Mouse (Mus musculus): ENCODE results near the gene Fam78a. TPM values are rescaled to one million over a fixed set of nuclear protein-coding genes. Genes with fewer than 3 reads are reported as not detected.

Gene Fam78a
- polyA plus RNA-seq, 1 experiment from 2014 or later, result 1.9 TPM

GRCm38 (mm10) chr2:32094001-32094707, 9.5 kb upstream of the Fam78a start:
- WGBS, result 87% methylated on average over 7 of the region's 7 CpGs
- Histone ChIP-seq H3K27ac (replicated peaks; ENCODE audit: low read depth, low read length) (no peak overlapping the region), H3K4me3 (ENCODE audit: low read depth, low read length) (no peak overlapping the region), H3K36me3 (replicated peaks; ENCODE audit: control insufficient read depth, insufficient read depth, low read depth, low read length) (no peaks in the 10 kb centered on the region), H3K9me3 (replicated peaks; ENCODE audit: control insufficient read depth, low read length) (no peaks in the 10 kb centered on the region), H3K4me2 (ENCODE audit: low read depth, low read length) (no peak overlapping the region), H3K9ac (replicated peaks; ENCODE audit: low read length) (no peak overlapping the region), H3K4me1 (ENCODE audit: control insufficient read depth, insufficient read depth, low read length) (no peaks in the 10 kb centered on the region), H3K27me3 (ENCODE audit: control insufficient read depth, insufficient read depth, low read length) (peaks cover 1% of the 10 kb centered on the region)
- DNase-seq (ENCODE audit: low spot score) (no peak), ATAC-seq (replicated peaks; ENCODE audit: insufficient number of reproducible peaks, low FRiP score, low TSS enrichment, low read depth) (no peak)

GRCm38 (mm10) chr2:32091956-32092355, 7.3 kb upstream of the Fam78a start:
- Histone ChIP-seq H3K9me3 (replicated peaks; ENCODE audit: control insufficient read depth, low read length) (no peaks in the 10 kb centered on the region), H3K27ac (replicated peaks; ENCODE audit: low read depth, low read length) (no peak overlapping the region), H3K36me3 (replicated peaks; ENCODE audit: control insufficient read depth, insufficient read depth, low read depth, low read length) (no peaks in the 10 kb centered on the region), H3K9ac (replicated peaks; ENCODE audit: low read length) (no peak overlapping the region), H3K27me3 (ENCODE audit: control insufficient read depth, insufficient read depth, low read length) (peaks cover 13% of the 10 kb centered on the region), H3K4me2 (ENCODE audit: low read depth, low read length) (no peak overlapping the region), H3K4me3 (ENCODE audit: low read depth, low read length) (no peak overlapping the region), H3K4me1 (ENCODE audit: control insufficient read depth, insufficient read depth, low read length) (peaks cover 4% of the 10 kb centered on the region; the same call in 1 of the 2 replicates)
- DNase-seq (ENCODE audit: low spot score) (no peak), ATAC-seq (replicated peaks; ENCODE audit: insufficient number of reproducible peaks, low FRiP score, low TSS enrichment, low read depth) (no peak)
- WGBS, result 72% methylated on average over 3 of the region's 3 CpGs

GRCm38 (mm10) chr2:32090145-32090544, 5.5 kb upstream of the Fam78a start:
- no peak for ATAC-seq (replicated peaks; ENCODE audit: insufficient number of reproducible peaks, low FRiP score, low TSS enrichment, low read depth)
- DNase-seq (ENCODE audit: low spot score), result no peak
- no peaks in the 10 kb centered on the region for H3K36me3 ChIP-seq (replicated peaks; ENCODE audit: control insufficient read depth, insufficient read depth, low read depth, low read length)
- H3K9ac ChIP-seq (replicated peaks; ENCODE audit: low read length), result no peak overlapping the region
- 62% methylated on average over 2 of the region's 2 CpGs for WGBS
- H3K27me3 ChIP-seq (ENCODE audit: control insufficient read depth, insufficient read depth, low read length), result peaks cover 19% of the 10 kb centered on the region
- no peak overlapping the region for H3K4me2 ChIP-seq (ENCODE audit: low read depth, low read length)
- H3K4me1 ChIP-seq (ENCODE audit: control insufficient read depth, insufficient read depth, low read length), result peaks cover 4% of the 10 kb centered on the region; the same call in 1 of the 2 replicates
- H3K9me3 ChIP-seq (replicated peaks; ENCODE audit: control insufficient read depth, low read length), result no peaks in the 10 kb centered on the region
- no peak overlapping the region for H3K27ac ChIP-seq (replicated peaks; ENCODE audit: low read depth, low read length)
- H3K4me3 ChIP-seq (ENCODE audit: low read depth, low read length), result no peak overlapping the region

GRCm38 (mm10) chr2:32089606-32090005, 4.9 kb upstream of the Fam78a start:
- no peak overlapping the region for H3K27ac ChIP-seq (replicated peaks; ENCODE audit: low read depth, low read length)
- DNase-seq (ENCODE audit: low spot score) (no peak), ATAC-seq (replicated peaks; ENCODE audit: insufficient number of reproducible peaks, low FRiP score, low TSS enrichment, low read depth) (no peak)
- no peaks in the 10 kb centered on the region for H3K36me3 ChIP-seq (replicated peaks; ENCODE audit: control insufficient read depth, insufficient read depth, low read depth, low read length)
- peaks cover 20% of the 10 kb centered on the region for H3K27me3 ChIP-seq (ENCODE audit: control insufficient read depth, insufficient read depth, low read length)
- WGBS, result 60% methylated on average over 3 of the region's 3 CpGs
- H3K4me2 ChIP-seq (ENCODE audit: low read depth, low read length), result no peak overlapping the region
- no peak overlapping the region for H3K4me3 ChIP-seq (ENCODE audit: low read depth, low read length)
- H3K9ac ChIP-seq (replicated peaks; ENCODE audit: low read length), result no peak overlapping the region
- peaks cover 4% of the 10 kb centered on the region; the same call in 1 of the 2 replicates for H3K4me1 ChIP-seq (ENCODE audit: control insufficient read depth, insufficient read depth, low read length)
- H3K9me3 ChIP-seq (replicated peaks; ENCODE audit: control insufficient read depth, low read length), result no peaks in the 10 kb centered on the region

- peak overlapping the region; percentile 26 for H3K4me3 ChIP-seq (ENCODE audit: low read depth, low read length)
Observed at GRCm38 (mm10) chr2:32088372-32088981, 3.8 kb upstream of the Fam78a start.

GRCm38 (mm10) chr2:32087606-32088005, 2.9 kb upstream of the Fam78a start:
- Histone ChIP-seq H3K9me3 (replicated peaks; ENCODE audit: control insufficient read depth, low read length) (no peaks in the 10 kb centered on the region), H3K27me3 (ENCODE audit: control insufficient read depth, insufficient read depth, low read length) (peaks cover 38% of the 10 kb centered on the region), H3K36me3 (replicated peaks; ENCODE audit: control insufficient read depth, insufficient read depth, low read depth, low read length) (no peaks in the 10 kb centered on the region), H3K4me2 (ENCODE audit: low read depth, low read length) (no peak overlapping the region), H3K4me3 (ENCODE audit: low read depth, low read length) (no peak overlapping the region), H3K27ac (replicated peaks; ENCODE audit: low read depth, low read length) (no peak overlapping the region), H3K9ac (replicated peaks; ENCODE audit: low read length) (no peak overlapping the region), H3K4me1 (ENCODE audit: control insufficient read depth, insufficient read depth, low read length) (peaks cover 15% of the 10 kb centered on the region)
- no peak for ATAC-seq (replicated peaks; ENCODE audit: insufficient number of reproducible peaks, low FRiP score, low TSS enrichment, low read depth)
- 72% methylated on average over 4 of the region's 4 CpGs for WGBS
- DNase-seq (ENCODE audit: low spot score), result no peak

More at GRCm38 (mm10) chr2:32088372-32088981, 3.8 kb upstream of the Fam78a start:
- H3K4me1 ChIP-seq (ENCODE audit: control insufficient read depth, insufficient read depth, low read length), result peaks cover 12% of the 10 kb centered on the region
- no peaks in the 10 kb centered on the region for H3K36me3 ChIP-seq (replicated peaks; ENCODE audit: control insufficient read depth, insufficient read depth, low read depth, low read length)
- no peak overlapping the region for H3K27ac ChIP-seq (replicated peaks; ENCODE audit: low read depth, low read length)
- DNase-seq (ENCODE audit: low spot score), result peak; percentile 78
- 7% methylated on average over 35 of the region's 35 CpGs for WGBS
- ATAC-seq (replicated peaks; ENCODE audit: insufficient number of reproducible peaks, low FRiP score, low TSS enrichment, low read depth), result no peak
- peak overlapping the region; percentile 54 for H3K4me2 ChIP-seq (ENCODE audit: low read depth, low read length)
- H3K27me3 ChIP-seq (ENCODE audit: control insufficient read depth, insufficient read depth, low read length), result peaks cover 30% of the 10 kb centered on the region
- H3K9ac ChIP-seq (replicated peaks; ENCODE audit: low read length), result no peak overlapping the region; the same call in 1 of the 2 replicates
- H3K9me3 ChIP-seq (replicated peaks; ENCODE audit: control insufficient read depth, low read length), result no peaks in the 10 kb centered on the region

GRCm38 (mm10) chr2:32085231-32085630, 574 bp upstream of the Fam78a start:
- Histone ChIP-seq H3K4me1 (ENCODE audit: control insufficient read depth, insufficient read depth, low read length) (peaks cover 15% of the 10 kb centered on the region), H3K9me3 (replicated peaks; ENCODE audit: control insufficient read depth, low read length) (no peaks in the 10 kb centered on the region), H3K27ac (replicated peaks; ENCODE audit: low read depth, low read length) (no peak overlapping the region), H3K4me2 (ENCODE audit: low read depth, low read length) (no peak overlapping the region), H3K27me3 (ENCODE audit: control insufficient read depth, insufficient read depth, low read length) (peaks cover 47% of the 10 kb centered on the region), H3K4me3 (ENCODE audit: low read depth, low read length) (no peak overlapping the region), H3K9ac (replicated peaks; ENCODE audit: low read length) (no peak overlapping the region), H3K36me3 (replicated peaks; ENCODE audit: control insufficient read depth, insufficient read depth, low read depth, low read length) (no peaks in the 10 kb centered on the region)
- DNase-seq (ENCODE audit: low spot score), result no peak
- 73% methylated on average over 2 of the region's 2 CpGs for WGBS
- no peak for ATAC-seq (replicated peaks; ENCODE audit: insufficient number of reproducible peaks, low FRiP score, low TSS enrichment, low read depth)

- 23% methylated on average over 2 of the region's 2 CpGs for WGBS
- peak overlapping the region; percentile 68 for H3K4me3 ChIP-seq (ENCODE audit: low read depth, low read length)
- peaks cover 47% of the 10 kb centered on the region for H3K27me3 ChIP-seq (ENCODE audit: control insufficient read depth, insufficient read depth, low read length)
- no peak overlapping the region for H3K9ac ChIP-seq (replicated peaks; ENCODE audit: low read length)
- ATAC-seq (replicated peaks; ENCODE audit: insufficient number of reproducible peaks, low FRiP score, low TSS enrichment, low read depth), result no peak
- H3K4me2 ChIP-seq (ENCODE audit: low read depth, low read length), result peak overlapping the region; percentile 100
- H3K4me1 ChIP-seq (ENCODE audit: control insufficient read depth, insufficient read depth, low read length), result peaks cover 15% of the 10 kb centered on the region
- DNase-seq (ENCODE audit: low spot score), result no peak
- H3K27ac ChIP-seq (replicated peaks; ENCODE audit: low read depth, low read length), result no peak overlapping the region
- H3K36me3 ChIP-seq (replicated peaks; ENCODE audit: control insufficient read depth, insufficient read depth, low read depth, low read length), result no peaks in the 10 kb centered on the region
- no peaks in the 10 kb centered on the region for H3K9me3 ChIP-seq (replicated peaks; ENCODE audit: control insufficient read depth, low read length)
Observed at GRCm38 (mm10) chr2:32084872-32085199, 179 bp upstream of the Fam78a start.

All from embryonic facial prominence, embryonic 11.5 days (tissue).